Mouse (Mus musculus) frontal cortex, postnatal 14 days (tissue): ENCODE measurements around the gene Acot13.

Source experiments
- DNase-seq, 2 experiments: peaks; one replicate each; pipeline ENCODE4 v3.0.0; 2022; ENCODE audit warnings: low spot score in 2 of 2

The Acot13 gene

DNA sequence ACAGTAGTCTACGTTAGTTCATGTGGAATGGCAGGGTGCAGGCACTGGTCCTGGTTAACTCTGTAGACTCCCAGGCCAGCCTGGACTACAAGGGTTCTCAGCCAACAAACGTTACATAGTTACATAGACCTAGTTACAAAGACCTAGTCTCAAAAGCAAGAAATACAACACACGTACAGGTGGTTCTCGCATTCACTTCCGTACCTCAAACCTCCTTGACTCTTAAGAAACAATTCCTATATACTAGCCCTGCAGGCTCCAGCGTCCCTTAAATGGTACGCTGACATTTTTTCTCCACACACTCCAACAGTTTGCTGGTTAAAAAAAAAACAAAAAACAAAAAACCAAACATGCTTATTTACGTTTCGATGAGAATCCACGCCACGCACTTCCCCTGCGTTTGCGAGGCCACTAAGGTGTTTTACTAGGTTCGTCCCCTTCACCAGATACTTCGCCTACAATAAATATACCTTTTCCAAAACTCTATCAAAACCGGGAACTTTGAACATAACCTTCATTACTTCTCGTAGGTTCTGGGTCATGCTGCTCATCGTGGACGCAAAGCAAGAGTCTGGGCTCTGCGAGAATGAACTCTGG, 486 bp downstream of the Acot13 start:
- DNase-seq: no peak

DNA sequence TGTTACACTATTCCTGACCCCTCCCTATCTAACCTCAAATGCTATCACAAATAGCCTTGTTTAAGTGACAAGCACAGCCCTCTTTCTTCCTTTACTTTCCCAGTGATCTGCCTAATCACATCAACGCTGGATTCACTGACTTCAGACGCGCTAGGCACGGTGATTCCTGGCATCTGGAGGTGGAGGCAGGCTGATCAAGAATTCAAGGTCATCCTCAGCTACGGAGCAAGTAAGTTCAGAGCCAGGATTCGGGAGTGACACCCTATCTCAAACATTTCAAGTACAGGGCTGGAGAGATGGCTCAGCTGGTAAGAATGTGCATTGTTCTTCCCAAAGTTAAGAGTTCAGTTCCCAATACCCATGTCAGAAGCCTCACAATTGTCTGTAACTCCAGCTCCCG, 5.2 kb downstream of the Acot13 start:
- DNase-seq: no peak

DNA sequence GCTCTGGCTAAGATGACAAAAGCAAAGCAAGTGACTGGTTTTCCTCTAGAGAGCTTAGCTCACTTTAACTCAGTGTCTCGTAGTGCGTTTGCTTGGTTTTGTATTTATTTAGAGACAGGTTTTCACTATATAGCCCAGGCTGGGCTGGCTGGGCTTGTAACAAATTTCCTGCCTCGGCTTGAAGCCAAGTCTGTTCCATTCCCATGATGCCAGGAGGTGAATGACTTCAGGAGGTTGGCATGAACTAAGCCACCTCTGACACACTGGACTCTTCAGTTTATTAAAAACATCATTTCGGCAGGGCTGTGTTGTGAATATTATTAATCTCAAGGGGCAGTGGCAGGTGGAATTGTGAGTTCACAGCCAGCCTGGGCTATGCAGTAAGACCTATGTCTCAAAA, 5.8 kb downstream of the Acot13 start:
- DNase-seq: no peak

DNA sequence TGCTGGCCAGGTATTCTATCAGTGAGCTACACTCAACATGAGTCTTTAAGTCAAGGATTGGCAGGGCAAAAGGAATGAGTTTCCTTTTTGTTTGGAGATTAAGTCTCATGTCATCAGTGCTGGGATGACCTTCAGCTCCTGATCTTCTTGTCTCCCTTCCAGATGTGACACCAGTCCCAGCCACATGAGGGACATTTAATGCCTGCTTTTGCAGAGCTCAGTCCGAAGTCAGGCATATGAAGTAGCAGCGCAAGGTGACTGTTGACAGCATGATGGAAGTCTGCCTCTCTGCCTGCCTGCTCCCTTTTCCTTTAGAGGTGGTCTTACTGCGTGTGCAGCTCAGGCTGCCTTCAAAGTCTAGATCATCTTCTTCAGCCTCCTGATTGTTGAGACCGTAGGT, 6.7 kb downstream of the Acot13 start:
- no peak for DNase-seq

DNA sequence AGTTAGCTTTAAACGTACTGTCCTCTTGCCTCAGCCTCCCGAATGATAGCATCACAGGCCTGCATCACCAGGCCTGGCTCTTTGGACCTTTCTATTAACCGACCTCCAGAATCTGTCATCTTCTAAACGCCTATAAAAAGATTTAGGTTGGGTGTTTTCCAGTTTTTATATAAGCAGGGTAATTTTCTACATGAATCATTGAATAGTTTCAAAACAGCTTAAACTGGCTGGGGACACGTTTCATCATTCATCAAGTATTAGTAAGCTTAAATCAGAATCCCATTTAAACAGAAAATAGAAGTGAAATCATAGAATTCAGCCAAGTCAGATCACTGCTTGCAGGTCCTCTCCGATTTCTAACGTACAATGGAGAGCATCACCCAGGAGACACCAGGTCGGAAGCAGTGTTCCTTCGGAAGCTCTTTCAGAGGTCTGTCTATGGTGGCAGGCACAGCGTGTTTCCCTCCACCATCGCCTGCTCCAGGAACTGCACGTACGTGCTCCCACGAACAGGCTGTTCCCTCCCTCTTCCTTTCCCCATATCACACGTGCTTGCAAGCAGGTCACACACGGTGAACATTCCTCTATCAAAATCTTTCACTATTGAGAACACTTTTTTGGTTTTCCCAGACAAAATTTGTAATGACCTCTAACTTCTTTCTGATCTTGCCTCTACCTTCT, 8.5 kb downstream of the Acot13 start:
- DNase-seq: no peak

DNA sequence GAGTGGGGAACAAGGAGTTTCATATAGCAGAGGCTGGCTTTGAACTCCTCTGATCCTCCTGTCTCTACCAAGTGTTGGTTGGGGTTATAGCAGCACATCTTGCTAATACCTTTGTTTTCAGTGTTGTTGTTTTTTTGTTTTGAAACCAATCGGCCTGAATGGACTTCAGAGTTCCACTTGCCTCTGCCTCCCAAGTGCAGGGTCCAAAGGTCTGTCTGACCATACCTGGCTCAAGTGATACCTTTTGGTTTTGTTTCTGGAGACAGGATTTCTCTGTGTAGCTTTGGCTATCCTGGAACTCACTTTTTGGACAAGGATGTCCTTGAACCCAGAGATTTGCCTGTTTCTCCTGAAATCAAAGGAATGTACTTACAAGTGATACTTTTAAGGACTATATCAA, 11.4 kb downstream of the Acot13 start:
- no peak for DNase-seq

DNA sequence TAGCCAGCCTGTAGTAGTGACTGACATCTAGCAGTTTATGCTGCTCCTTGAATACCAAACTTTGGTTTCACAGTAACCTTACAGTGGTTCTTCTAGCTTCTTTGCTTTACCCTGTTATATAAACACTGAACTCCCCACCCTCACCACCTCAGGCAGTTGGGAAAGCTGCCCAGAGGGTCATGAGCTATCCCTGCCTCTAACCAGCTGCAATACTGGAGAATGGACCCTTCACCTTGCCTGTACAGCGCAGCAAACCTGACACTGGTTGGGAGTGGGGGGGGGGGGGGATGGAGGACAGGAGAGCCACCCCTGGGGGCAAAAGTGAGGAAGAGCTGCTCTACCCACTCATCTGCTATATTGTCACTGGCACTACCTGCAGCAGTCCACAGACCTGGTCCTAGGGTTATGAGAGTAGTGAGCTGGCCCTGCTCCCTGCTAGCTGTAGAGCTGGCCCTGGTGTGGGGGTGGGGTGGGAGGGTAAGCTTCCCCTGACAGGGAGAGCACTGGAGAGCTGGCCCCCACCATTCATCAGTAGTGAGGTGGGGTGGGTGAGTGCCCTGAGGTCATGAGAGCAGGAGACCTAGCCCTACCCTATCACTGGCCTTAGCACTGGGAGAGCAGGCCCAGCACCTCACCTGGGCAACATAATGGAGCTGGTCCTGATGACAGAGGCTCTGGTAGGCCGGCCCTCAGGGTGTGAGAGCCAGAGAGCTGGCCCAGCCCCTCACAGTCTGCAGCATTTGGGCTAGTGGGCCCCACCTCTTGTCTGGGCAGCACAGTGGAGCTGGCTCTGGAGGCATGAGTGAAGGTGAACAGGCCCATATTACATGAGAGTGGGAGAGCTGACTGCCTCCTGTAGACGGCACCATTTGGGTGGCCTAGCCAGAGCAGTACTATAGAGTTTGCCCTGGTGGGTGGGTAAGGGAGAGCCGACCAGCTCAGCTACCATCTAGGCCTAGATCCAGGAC, 14.9 kb downstream of the Acot13 start:
- DNase-seq: no peak

DNA sequence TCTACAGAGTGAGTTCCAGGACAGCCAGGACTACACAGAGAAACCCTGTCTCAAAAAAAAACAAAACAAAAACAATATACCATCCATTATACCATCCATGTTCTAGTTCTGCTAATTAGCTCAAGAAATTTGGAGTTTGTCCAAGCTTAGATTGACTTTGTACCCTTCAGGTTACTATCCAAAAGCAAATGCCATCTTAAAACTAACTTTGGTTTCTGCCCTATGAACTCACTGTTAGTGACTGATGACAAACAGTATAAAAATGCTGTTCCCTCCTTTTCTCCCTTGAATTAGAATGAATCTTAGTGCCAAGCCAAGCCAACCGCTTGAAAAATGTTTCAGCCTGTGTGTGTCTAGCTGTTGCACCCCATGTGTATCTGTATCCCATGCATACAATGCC, 16.7 kb downstream of the Acot13 start:
- DNase-seq: no peak

DNA sequence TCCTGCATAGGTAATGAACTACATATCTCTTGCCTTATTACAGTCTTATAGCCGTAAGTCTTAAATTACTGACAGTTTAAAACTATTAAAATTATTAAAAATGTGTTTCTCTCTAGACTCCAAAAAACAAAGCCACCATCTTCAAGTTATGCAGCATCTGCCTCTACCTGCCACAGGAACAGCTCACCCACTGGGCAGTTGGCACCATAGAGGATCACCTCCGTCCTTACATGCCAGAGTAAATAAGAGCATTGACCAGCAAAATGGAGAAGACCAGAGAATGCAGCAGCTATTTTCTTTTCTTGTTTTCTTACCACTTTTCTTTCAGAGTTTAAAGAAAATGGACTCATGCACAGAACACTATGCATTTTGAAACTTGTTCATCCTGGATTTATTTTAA, 18.8 kb downstream of the Acot13 start:
- no peak for DNase-seq

DNA sequence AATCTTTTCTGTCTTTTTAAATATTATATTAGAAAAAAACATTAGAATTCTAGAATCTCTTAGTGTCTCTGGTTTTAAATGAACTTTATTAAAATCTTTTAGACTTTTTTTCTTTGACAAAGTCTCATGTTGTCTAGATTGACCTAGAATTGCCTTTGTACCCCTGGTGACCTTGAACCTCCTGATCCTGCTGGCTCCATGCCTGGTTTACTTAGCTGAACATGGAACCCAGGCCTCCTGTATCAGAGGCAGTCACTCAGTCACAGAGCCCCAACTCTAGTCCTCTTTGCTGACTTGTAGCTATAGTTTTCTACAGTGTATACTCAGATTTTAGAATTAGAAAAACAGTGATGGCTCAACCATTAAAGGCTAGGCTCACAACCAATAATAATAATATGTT, 25.3 kb downstream of the Acot13 start:
- no peak for DNase-seq

DNA sequence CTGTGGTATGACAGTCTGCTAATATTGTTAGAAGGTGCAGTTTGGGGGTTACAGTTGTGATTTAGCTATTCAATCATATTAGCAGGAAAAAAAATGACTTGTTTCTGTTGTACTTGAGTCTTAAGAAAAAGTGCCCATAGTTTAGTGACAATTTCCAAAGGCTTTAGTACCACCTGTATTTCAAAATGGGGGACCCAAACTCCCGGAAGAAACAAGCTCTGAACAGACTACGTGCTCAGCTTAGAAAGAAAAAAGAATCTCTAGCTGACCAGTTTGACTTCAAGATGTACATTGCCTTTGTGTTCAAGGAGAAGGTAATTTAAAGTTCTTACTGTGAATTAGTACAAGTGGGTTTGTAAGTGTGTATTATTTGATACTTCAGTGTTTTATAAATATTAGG, 28.1 kb downstream of the Acot13 start:
- no peak for DNase-seq

DNA sequence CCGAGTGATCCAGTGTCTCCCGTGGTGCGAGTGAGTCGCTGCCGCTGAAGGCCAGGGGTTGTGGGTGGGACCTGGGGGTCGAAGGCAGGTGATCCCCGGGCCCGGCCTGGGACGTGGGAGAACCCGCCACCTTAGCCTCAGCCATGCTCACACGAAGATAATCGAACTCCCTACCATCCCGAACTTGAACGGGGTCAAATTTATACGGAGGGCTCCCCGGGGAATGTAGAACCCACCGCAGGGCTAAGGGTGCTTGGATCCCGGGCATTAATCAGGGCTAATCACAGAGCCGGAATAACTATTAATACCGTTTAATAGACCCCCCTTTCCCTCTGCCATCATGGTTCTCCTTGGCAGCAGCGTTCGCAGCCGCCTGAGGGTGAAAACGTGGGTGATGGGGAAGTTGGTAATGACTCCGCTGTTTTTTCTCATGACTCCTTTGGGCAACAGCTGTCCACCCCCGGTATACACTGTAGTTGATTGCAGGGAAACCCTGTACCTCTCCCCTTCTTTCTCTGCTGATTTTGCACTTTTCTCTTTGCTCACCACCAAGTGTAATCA, 29.1 kb downstream of the Acot13 start:
- peak in 1 of 2 experiments; percentile 14 for DNase-seq

DNA sequence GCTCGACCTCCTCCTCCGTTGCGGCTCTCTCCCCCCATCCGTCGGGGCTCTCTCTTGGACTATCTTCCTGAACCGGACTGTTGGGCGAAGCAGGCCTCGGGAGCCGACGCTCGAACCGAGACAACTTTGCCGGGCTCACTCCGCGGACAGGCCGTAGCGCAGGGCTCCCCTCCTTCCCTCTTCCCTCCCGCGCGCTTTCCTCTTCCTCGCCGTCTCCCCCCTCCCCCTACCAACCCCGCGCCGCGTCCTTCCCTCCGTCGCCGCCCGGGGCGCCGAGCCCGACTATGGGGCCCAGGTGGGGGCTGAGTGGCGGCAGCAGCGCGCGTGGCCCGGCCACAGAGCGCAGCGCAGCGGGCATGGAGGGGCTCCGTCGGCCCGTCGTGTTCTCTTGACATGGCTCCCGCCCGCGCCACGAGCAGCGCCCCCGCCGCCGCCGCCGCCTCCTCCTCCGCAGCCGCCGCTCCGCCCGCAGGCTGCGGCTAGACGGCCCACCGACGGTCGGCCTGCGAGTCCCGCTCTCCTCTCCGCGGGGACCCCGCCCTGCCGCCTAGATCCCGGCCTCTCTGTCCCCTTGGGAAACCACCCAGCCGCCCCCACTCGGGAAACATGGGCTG, 29.9 kb downstream of the Acot13 start, which contains the start of gene BC005537:
TSS of gene BC005537 (plus strand) at position 350 of the 614 bp plus-strand sequence.
- peak; percentile 14 to 34 for DNase-seq

DNA sequence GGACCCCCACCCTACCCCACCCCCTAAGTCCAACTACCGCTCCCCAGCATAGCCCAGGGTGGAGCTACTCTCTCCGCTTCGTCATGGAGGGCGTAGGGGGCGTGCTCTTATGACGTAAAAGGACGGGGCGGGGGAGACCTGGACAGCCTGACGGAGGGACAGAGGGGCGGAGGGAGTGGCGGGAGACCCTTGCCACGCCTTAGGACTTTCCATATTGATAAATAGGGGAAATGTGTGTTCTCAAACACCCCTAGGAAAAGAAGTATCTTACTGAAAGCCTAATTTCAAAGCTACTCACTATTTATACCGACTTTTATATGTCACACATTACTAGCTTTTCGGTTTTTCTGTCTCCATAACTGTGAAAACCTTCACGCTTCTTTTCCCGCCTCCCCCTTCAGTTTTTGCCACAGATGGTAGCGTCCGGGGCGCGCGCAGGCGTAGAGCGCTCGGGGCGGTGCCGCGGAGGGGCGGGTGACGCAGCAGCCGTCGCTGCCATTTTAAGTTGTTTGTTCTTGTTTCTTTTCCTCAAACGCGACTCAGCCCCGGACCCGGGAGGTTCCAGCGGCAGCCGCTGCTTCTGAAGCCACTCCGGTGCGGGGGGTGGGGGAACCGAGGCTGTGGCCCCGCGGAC, 30.5 kb downstream of the Acot13 start:
- peak; percentile 90 to 92 for DNase-seq

DNA sequence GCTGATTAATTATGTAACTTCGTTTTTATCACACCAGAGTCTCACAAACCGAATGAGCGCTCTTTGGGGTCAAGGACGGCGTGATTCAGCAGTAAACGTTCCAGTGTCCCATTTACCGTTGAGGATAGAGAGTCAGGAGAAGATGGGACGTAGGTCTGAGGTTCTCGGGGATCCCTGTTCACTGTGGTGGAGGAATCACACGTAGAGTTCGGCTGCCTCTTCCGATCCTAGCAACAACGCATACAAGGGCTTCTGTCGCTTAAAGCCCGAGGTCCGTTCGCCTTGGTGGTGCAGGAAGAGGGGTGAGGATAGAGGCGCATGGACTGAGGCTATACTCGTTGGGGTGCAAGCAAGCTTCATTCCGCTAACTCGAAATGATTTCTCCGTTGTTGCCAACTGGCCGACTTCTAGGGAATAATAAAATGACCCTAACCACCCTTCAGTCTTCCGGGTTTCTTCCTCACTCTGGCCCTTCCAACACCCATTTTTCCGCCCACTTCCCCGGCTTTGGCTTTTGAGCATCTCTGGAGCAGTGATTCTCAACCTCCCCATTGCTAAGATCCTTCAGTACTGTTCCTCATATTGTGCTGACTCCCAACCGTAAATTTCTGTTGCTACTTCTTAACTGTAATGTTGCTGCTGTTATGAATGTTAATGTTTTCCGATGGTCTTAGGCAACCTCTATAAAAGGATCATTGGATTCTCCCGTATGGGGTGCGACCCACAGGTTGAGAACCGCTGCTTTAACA, 31.2 kb downstream of the Acot13 start:
- DNase-seq: peak in 1 of 2 experiments; percentile 41

DNA sequence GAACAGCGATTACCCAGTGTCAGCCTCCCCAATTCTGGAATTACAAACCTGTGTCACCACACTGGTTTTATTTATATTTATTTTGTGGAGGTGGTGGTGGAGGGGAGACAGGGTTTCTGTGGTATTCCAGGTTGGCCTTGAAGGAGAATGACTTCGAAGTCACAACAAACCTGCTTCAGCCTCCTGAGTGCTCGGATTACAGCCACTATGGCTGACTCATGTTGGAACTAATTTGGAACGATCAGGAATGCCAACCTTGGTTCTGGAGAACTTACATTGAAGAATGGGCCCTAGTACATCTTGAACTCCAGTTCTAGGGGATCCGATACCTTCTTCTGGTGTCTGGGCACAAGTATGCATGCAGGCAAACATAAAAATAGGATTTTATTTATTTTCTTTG, 32.0 kb downstream of the Acot13 start:
- no peak for DNase-seq

DNA sequence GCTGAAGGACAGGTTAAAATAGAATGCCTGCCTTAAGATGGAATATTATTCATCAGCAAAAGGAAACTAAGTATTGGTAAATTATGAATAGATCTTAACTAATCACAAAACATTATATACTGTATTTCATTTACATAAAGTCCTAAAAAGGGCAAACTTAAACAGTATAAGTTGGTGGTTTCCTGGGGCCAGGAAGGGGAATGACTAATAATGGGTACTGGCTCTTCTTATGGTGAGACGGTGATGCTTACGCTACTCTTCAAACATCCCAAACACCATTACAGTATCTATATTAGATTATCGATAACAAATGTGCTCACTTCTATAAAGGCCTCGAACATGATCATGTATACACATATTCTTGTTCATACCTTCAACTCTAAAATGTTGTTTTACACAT, 32.7 kb downstream of the Acot13 start:
- DNase-seq: no peak

DNA sequence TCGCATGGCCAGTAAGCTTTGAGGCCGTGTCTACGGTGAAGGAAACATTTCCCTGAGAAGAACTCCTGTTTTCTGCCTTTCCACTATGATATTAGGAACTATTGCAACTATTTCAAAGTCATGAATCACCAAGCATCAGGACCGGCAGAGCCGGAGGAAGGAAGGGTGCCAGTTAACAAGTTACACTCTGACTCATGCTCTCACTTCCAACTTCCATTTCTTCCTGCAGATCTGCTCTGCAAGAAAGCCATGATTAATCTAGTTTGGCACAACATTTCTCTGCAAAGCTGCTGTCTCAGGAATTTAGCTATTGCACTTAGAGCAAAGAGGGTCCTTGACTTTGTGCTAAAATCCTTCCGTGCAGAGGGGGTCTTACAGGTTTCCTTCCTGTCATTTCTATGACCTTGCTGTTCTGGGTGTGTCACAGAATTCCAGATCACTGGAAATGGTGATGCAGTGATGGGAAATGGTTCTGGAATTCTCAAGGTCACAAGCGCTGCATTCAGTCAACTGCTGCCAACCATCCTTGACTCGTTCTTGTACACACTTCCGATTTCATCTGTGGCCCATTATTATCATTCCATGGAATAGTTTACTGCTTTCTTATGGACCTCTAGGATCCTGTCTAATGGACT, 38.8 kb downstream of the Acot13 start:
- DNase-seq: no peak

DNA sequence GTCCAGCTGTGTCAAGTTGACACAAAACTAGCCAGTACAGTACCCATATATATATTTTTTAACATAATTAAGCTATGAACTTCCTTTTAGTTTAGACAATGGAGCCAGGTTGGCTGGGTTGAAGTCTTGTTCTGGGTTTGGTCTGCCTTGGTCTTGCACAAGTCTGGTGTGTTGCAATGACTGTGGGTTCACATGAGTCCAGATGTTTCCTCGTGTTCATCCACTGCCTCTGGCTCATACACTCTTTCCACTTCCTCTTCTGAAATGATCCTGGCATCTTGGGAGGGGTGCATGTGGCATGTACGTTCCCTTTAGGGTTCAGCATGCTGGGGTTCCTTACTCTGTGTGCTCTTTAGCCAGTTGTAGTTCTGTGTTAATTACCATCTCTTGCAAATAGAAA, 40.0 kb downstream of the Acot13 start:
- no peak for DNase-seq

DNA sequence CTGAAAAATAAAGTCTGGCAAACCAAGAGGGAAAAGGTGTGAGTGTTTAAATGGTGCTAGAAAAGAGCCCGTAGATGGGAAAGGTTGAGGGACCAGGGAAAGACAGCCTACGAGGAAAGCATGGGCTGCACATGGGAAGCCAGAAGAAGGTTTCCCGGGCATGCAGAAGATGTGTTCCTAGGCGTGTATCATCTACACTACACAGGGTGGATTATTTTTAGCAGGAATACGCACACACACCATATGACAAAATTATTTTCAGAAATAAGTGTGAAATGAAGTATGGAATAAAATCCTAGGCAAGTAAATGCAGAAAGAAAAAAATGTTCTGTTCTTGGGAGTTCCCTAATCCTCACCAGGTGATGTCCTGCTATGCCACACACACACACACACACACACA, 43.9 kb downstream of the Acot13 start:
- DNase-seq: no peak
